Mouse (Mus musculus) cortical plate, adult 2 months (tissue): ENCODE results near the gene Nat8l.

ENCODE experiments used
- CTCF ChIP-seq: fragments of 200-500 bp; IDR thresholded peaks from 2 replicates; pipeline ENCODE4 v1.5.1; 2011; ENCODE audit warnings: mild to moderate bottlenecking, control low read depth, low read length; ENCODE audit not compliant: insufficient read depth; ENCODE audit errors: extremely low read depth
- POLR2A ChIP-seq: fragments of 200-500 bp; IDR thresholded peaks from 2 replicates; pipeline ENCODE4 v1.6.1; 2011; ENCODE audit warnings: mild to moderate bottlenecking, low read length, control low read depth; ENCODE audit not compliant: insufficient read depth; ENCODE audit errors: extremely low read depth

GRCm38 (mm10) chr5:34030101-34030500 lies 34.3 kb downstream of the Nat8l start:
- TF ChIP-seq POLR2A: no peak
- no peak for TF ChIP-seq CTCF
